Mouse (Mus musculus) liver, postnatal 0 days (tissue): ENCODE measurements around the gene Camta1. TPM values are rescaled to one million over a fixed set of nuclear protein-coding genes. Genes with fewer than 3 reads are reported as not detected.

Source experiments
- ATAC-seq: fragments of 200-750 bp; cut with Nextera tagmentation; 2 replicates; pipeline ENCODE4 v1.8.0; 2017; ENCODE audit warnings: mild to moderate bottlenecking, moderate library complexity
- DNase-seq: peaks from one replicate; pipeline ENCODE4 v3.0.0-alpha.2; 2016
- H3K27ac ChIP-seq: fragments of 300-500 bp; sonication (generic); 2 replicates; pipeline ENCODE4 v1.5.1; 2014; ENCODE audit warnings: antibody characterized with exemption, moderate library complexity, mild to moderate bottlenecking, low read depth
- H3K27me3 ChIP-seq: fragments of 300-500 bp; sonication (generic); 2 replicates; pipeline ENCODE4 v1.6.1; 2014; ENCODE audit warnings: low read length, control low read depth, mixed read lengths; ENCODE audit not compliant: insufficient read depth
- H3K36me3 ChIP-seq: fragments of 300-500 bp; sonication (generic); replicated peaks from 2 replicates; pipeline ENCODE4 v1.6.1; 2014; ENCODE audit warnings: mild to moderate bottlenecking, control low read depth, low read length, moderate library complexity, mixed read lengths; ENCODE audit not compliant: insufficient read depth
- H3K4me1 ChIP-seq: fragments of 300-500 bp; sonication (generic); 2 replicates; pipeline ENCODE4 v1.6.1; 2014; ENCODE audit warnings: antibody characterized with exemption, mild to moderate bottlenecking, control low read depth; ENCODE audit not compliant: insufficient read depth
- H3K4me2 ChIP-seq: fragments of 300-500 bp; sonication (generic); 2 replicates; pipeline ENCODE4 v1.6.1; 2014; ENCODE audit warnings: low read depth, mild to moderate bottlenecking, low read length, moderate library complexity, mixed read lengths
- H3K4me3 ChIP-seq: fragments of 300-500 bp; sonication (generic); 2 replicates; pipeline ENCODE4 v1.5.1; 2014; ENCODE audit warnings: low read depth, low read length
- H3K9ac ChIP-seq: fragments of 300-500 bp; sonication (generic); replicated peaks from 2 replicates; pipeline ENCODE4 v1.6.1; 2014; ENCODE audit warnings: mild to moderate bottlenecking, moderate library complexity
- H3K9me3 ChIP-seq: fragments of 300-500 bp; sonication (generic); 2 replicates; pipeline ENCODE4 v1.6.1; 2016; ENCODE audit warnings: mild to moderate bottlenecking, control low read depth, low read length, mixed read lengths
- CTCF ChIP-seq: sonication (generic); IDR thresholded peaks from 2 replicates; pipeline ENCODE4 v1.5.1; 2016; ENCODE audit warnings: antibody characterized with exemption, low read depth
- EP300 ChIP-seq: IDR thresholded peaks from 2 replicates; pipeline ENCODE4 v1.6.1; 2016; ENCODE audit warnings: antibody characterized with exemption, low read depth, mild to moderate bottlenecking
- WGBS: fragments of 180-500 bp; shearing (Covaris S2); extraction: QIAGEN DNeasy Blood & Tissue Kit; methylation state at CpG from one replicate; pipeline ENCODE4 v1.1.7; 2014; ENCODE audit not compliant: insufficient replicate concordance; 5-methylcytosine and 5-hydroxymethylcytosine counted together
- polyA plus RNA-seq: library from polyadenylated mRNA; unstranded; fragments of >200 nt; fragmentation: Nextera tagmentation; extraction: Ambion mirVana; gene quantifications from 2 replicates; pipeline ENCODE4 v1.2.1, GENCODE M21; 2015

Gene Camta1
- polyA plus RNA-seq, 1 experiment from 2014 or later = 48.3 TPM

- Histone ChIP-seq H3K27me3 (no peaks in the 10 kb centered on the region), H3K4me2 (no peak overlapping the region), H3K36me3 (no peaks in the 10 kb centered on the region), H3K4me1 (no peaks in the 10 kb centered on the region), H3K4me3 (no peak overlapping the region), H3K27ac (no peak overlapping the region), H3K9ac (no peak overlapping the region), H3K9me3 (no peaks in the 10 kb centered on the region)
- DNase-seq = no peak
- ATAC-seq = no peak
- no peak for TF ChIP-seq EP300
- no peak for TF ChIP-seq CTCF
- WGBS = 73% methylated on average over 5 of the region's 5 CpGs
Observed at GRCm38 (mm10) chr4:150980153-150980552, 881.5 kb downstream of the Camta1 start.

GRCm38 (mm10) chr4:150979455-150979854 is 882.2 kb downstream of the Camta1 start:
- Histone ChIP-seq H3K27ac (no peak overlapping the region), H3K36me3 (no peaks in the 10 kb centered on the region), H3K9ac (no peak overlapping the region), H3K4me1 (no peaks in the 10 kb centered on the region), H3K9me3 (no peaks in the 10 kb centered on the region), H3K4me3 (no peak overlapping the region), H3K4me2 (no peak overlapping the region), H3K27me3 (no peaks in the 10 kb centered on the region)
- DNase-seq (no peak), ATAC-seq (no peak)
- TF ChIP-seq CTCF = no peak
- TF ChIP-seq EP300 = no peak
- WGBS = 81% methylated on average over 9 of the region's 9 CpGs

GRCm38 (mm10) chr4:150978156-150978910 is 883.3 kb downstream of the Camta1 start:
- ATAC-seq (no peak), DNase-seq (no peak)
- no peak overlapping the region for H3K4me2 ChIP-seq
- H3K4me3 ChIP-seq = no peak overlapping the region
- no peaks in the 10 kb centered on the region for H3K4me1 ChIP-seq
- H3K27me3 ChIP-seq = no peaks in the 10 kb centered on the region
- no peaks in the 10 kb centered on the region for H3K9me3 ChIP-seq
- TF ChIP-seq CTCF (no peak), EP300 (no peak)
- no peaks in the 10 kb centered on the region for H3K36me3 ChIP-seq
- no peak overlapping the region for H3K27ac ChIP-seq
- H3K9ac ChIP-seq = no peak overlapping the region
- WGBS = 85% methylated on average over 21 of the region's 21 CpGs

GRCm38 (mm10) chr4:150975145-150975544 is 886.5 kb downstream of the Camta1 start:
- H3K36me3 ChIP-seq = no peaks in the 10 kb centered on the region
- no peak overlapping the region for H3K27ac ChIP-seq
- ATAC-seq = no peak
- no peaks in the 10 kb centered on the region for H3K27me3 ChIP-seq
- no peak overlapping the region for H3K4me2 ChIP-seq
- H3K4me3 ChIP-seq = no peak overlapping the region
- TF ChIP-seq EP300 = no peak
- no peak for TF ChIP-seq CTCF
- H3K4me1 ChIP-seq = no peaks in the 10 kb centered on the region
- no peak overlapping the region for H3K9ac ChIP-seq
- no peaks in the 10 kb centered on the region for H3K9me3 ChIP-seq
- 22% methylated on average over 1 of the region's 1 CpGs for WGBS
- no peak for DNase-seq

- H3K27ac ChIP-seq = no peak overlapping the region
- no peaks in the 10 kb centered on the region for H3K9me3 ChIP-seq
- TF ChIP-seq CTCF (no peak), EP300 (no peak)
- no peak overlapping the region for H3K4me2 ChIP-seq
- no peak overlapping the region for H3K9ac ChIP-seq
- ATAC-seq = no peak
- H3K4me3 ChIP-seq = no peak overlapping the region
- WGBS = 73% methylated on average over 8 of the region's 8 CpGs
- H3K36me3 ChIP-seq = no peaks in the 10 kb centered on the region
- no peaks in the 10 kb centered on the region for H3K27me3 ChIP-seq
- DNase-seq = no peak
- H3K4me1 ChIP-seq = no peaks in the 10 kb centered on the region
Observed at GRCm38 (mm10) chr4:150973264-150973663, 888.4 kb downstream of the Camta1 start.

GRCm38 (mm10) chr4:150968956-150969355 is 892.7 kb downstream of the Camta1 start:
- DNase-seq = no peak
- no peak for ATAC-seq
- H3K27me3 ChIP-seq = no peaks in the 10 kb centered on the region
- 0 out of 2 replicates have a peak, but pooled peaks cover 4% of the 10 kb centered on the region for H3K4me1 ChIP-seq
- H3K9me3 ChIP-seq = no peaks in the 10 kb centered on the region
- no peak for TF ChIP-seq CTCF
- no peak for TF ChIP-seq EP300
- WGBS = 80% methylated on average over 8 of the region's 8 CpGs
- no peak overlapping the region for H3K4me3 ChIP-seq
- H3K9ac ChIP-seq = no peak overlapping the region
- H3K27ac ChIP-seq = no peak overlapping the region
- H3K4me2 ChIP-seq = no peak overlapping the region
- H3K36me3 ChIP-seq = no peaks in the 10 kb centered on the region
